Mouse (Mus musculus) MN1 (cell line): ENCODE data around the gene Ankrd26.
"Not testable (repeated sequence)": the region's sequence is repeated elsewhere in the genome, so short reads cannot be mapped to it uniquely, and the experiment has no call there.

ENCODE experiments used
- DNase-seq: peaks from one replicate; pipeline ENCODE4 v3.0.0-alpha.2; 2016; ENCODE audit warnings: low spot score

The Ankrd26 gene

DNA sequence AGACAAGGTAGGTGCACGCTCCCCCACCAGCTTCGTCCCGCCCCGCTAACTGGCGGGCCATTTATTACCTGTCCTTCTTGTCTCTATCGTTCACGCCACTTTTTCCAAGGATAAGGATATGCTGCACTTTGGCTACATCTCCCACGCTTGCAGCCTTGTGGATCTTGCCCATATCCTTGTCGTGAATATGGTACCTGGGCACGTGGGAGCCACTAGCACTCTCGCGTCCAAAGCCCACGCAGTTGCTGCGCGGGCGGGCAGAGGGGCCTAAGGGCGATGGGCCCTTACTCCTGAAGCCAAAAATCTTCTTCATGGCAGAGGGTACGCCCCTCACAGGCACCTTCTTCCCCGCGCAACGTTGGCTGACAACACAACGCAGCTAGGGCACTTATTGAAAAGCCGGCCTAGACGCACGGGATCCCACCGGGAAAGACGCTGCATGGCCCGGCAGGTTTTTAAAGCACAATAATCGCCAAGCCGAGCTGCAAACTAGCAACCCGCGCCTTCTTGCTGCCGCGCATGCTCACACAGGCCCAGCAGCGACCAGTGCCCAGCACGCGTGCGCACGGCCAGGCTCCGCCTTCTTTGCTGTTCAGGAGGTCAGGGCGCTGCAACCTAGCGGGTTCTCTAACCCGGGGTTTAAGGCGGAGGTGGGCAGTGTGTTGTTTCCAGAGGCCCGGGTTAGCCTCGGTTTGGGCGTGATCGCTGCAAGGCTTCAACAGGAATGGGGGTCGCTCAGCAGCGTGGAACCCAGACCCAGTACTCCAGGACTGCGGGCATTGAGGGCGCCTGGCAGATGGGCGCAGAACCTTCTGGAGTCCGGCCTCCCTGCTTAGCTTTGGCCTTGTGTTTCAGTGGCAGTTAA is at the start of gene Ankrd26:
Gene Ankrd26, minus strand, starts transcription at position 482 of the 865 bp plus-strand sequence.
- peak; percentile 93 for DNase-seq

DNA sequence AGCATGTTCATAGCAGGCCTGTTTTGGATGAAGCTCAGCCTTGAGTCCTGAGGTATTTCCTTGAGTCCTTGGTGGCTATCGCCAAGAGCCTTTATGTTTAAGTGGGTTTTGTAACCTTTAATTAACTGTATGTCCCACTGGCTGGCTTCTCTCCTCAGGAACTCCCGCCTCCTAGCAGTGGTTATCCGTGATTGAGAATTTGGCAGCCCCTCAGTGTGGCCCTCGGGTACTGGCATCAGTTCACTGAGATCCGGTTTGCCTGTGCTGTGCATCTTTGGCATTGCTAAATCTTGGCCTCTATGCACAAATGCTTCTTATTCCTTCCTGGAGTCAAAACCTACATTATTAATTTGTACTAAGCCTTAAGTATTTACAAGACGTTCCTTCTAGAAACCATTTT is 46.9 kb upstream of the Ankrd26 start:
- DNase-seq, result no peak

DNA sequence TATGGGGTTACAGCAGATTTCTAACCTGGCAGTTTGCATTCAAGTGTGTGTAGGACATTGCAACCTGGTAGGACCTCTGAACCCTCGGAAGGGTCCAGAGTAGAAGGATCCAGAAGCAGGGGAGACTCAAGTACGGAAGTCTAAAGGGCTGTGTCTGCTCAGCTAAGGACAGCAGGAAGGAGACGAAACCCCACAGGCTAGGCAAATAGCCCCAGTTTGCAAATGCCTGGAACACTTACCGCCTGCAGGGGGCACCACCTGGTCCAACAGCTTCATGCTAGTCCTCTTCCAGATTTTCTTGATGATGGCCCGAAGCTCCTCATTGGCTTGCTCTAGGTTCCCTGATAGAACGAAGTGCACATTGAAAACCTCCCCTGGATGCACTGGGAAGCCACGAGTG is 43.9 kb upstream of the Ankrd26 start:
- DNase-seq, result no peak

DNA sequence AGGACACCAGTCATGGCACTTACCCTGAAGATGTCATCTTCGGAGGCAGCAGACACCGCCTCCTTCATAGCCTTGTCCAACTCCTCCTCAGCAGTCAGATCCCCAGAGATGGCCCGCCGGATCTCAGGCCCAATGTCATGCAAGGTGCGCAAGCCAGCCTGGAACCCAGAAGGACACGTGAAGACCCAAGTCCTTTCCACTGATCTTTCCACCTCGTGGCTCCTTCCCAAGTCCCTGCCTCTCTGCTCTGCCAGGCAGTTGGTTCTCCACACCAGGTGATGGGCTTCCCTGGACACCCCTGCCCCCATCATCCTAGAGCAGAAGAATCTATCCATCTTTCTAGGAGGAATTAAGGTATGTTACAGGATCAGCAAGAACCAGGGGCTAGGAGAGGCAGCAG is 41.8 kb upstream of the Ankrd26 start:
- DNase-seq, result no peak

DNA sequence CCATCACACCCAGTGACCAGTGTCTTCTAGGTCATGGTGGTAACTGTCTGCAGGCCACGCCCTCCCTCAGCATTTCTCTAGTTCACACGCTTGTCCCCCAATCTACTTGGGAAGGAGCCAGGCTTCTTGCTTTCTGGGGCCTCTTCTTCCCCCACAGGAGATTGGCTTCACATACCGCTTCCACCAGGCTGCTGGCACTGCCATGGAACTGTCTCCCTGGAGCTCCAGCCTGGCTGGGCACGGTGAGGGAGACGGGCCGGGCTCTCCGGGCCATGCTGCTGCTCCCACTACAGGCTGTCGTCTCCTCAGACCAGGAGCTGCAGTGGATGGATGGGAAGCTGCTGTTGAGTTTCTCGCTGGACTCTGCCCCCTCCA is 33.6 kb upstream of the Ankrd26 start:
- DNase-seq, result no peak

DNA sequence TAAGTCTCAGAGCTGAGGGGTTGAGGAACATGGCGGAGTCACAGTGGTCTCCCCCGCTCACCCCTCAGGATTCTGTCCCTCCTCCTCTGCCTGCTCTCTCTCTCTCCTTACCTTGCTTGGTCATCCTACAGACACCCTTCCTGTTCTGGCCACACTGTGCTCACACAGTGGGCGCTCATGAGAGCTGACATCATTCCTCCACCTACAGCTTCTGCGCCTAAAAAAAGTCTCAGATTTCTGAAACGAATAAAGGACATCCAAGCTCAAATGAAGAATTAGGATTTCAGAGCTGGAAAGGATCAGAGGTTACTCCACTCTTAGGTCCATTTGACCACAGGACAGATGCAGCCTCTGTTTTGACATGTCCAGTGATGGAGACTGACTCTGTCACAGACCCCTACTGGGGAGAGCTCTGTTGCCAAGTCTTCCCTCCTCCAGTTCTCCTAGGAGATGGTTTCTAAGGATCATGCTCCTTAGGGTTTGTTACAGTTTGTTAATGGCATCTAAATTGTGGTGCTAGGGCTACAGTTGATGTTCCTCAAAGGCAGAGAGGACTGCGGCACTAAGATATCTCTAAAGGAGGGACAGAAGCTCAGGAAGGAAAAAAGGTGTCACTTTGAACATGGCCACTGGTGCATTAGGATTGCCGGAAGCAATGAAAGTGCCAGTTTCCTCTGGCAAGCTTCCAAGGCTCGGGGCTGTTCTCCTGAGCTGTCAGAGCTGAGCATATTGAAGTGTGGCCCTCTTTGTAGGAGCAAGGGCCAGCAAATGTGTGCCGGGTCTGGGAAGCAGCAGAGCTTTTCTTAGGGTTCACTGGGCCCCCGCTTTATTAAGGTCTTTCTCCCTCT is 33.0 kb upstream of the Ankrd26 start:
- DNase-seq, result no peak

DNA sequence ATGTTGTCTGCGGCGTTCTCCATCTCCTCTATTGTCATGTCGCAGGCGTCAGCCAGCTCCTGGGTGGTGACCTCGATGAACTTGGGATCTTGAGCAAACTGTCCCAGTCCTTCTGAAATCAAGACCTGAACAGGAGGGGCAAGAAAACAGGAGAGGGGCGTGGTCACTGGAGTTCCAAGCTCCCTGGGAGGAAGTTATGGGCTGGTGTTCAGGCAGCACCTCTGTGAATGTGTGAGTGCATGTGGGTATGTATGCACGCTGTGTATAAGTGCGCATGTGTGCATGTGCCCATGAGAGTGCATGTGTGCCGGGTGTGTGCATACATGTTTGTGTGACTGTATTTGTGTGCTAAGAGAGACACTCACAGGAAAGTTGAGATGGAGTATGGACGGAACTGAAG is 32.0 kb upstream of the Ankrd26 start:
- no peak for DNase-seq

DNA sequence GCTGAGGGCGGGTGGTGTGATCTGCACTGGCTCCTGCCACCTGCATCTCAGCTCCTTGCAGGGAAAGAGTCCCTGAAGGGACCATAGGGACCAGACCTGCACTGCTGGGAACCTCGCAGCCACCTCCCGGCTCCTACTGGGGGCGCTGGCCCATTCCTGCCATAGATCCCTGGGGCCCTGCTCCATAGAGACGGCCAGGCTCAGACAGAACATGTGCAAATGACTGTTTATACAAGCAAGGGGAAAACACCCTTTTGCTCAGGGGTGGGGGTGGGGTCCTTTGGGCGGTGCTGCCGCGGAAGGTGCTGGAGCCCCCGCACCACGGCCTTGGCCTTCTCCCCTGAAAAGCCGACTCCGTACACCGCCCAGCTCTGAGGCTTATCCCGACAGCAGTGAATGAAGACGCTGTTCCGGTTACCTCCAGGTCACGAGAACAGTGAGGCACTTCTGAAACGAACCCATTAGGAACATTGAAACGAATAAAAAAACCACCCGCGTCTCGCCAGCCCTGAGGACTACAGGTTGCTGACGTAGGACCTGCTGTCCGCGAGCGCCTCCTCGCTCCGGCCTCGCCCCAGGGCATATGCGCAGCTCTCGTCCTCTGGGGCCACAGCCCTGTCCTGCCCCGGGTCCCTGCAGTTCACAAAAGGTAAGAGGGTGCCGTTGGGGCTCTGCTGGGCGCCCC is 31.5 kb upstream of the Ankrd26 start:
- DNase-seq, result no peak

DNA sequence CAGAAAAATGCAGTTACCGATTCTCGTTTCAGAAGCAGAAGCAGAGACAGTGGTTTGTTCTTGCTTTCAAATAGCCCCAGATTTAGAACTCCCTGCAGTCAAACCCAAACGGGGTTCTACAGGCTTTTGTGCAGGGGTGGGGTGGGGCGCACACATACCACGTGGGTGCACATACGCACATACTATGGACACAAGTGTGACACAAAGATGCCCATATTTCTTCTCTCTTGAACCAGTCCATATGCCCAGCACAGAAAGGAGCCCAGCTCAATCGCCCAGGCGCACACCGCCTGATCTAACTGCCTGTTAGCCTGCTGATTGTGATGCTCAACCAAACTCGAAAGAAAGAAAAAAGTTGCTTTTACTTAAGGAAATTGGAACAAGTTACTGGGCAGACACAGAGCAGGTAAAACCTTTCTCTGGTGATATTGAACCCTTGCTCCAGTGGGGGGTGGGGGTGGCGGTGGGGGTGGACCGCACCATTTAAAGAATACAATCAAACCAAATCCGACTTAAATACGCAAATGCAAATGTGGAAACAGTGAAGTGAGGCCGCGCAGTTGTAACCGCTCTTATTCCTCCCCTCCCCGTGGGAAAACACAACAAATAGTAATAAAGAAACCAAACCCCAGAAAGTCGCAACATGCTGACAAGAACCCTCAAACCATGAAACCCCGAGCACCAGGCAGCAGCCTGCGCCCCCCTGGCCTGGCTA is 30.8 kb upstream of the Ankrd26 start:
- DNase-seq, result no peak

DNA sequence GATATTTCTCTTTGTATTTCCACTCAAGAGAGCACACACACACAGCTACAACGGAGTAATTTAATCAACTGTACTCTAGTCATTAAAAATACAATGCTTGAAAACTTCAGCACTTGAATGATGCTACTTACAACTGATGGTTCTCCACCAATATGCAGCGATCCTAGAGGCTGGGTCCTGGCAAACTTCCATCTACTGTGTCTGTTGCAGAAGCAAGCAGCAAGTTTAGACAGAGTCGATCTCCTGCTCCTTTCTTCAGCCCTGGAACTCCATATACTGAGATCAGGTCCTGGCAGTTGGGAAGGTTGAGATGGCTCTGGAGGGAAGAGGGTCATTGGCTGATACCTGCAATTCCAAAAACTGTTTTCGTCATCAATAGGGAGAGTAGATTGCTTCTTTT is 16.7 kb upstream of the Ankrd26 start:
- DNase-seq, result not testable (repeated sequence)

DNA sequence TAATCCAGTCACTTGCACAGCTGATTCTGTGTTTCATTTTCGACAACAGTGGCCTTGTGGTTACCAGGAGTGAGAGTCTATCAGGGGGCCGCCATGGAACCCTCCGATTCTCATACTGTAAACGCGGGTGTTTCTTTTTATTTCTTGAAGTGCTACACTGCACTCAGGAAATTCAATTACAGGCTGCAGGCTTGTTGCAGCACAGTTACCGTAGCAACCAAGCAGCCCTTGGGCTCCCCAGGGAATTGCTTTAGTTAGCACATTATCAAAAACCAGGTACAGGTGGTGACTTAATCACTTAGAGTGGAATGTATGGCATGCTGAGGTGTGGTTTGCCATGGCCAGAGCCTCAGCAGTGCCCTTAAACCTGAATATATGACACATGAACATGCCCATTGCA is 12.3 kb upstream of the Ankrd26 start:
- peak; percentile 59 for DNase-seq

DNA sequence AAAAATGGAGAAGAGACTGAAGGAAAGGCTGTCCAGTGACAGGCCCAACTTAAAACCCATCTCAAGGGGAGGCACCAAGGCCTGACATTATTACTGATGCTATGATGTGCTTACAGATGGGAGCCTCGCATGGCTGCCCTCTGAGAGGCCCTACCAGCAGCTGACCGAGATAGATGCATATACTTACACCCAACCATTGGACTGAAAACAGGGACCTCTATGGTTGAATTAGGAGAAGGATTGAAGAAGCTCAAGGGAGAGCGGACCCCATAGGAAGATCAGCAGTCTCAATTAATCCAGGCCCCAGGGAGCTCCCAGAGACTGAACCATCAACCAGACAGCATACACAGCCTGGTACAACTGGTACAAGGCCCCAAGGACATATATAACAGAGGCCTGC is 5.8 kb upstream of the Ankrd26 start:
- no peak for DNase-seq

DNA sequence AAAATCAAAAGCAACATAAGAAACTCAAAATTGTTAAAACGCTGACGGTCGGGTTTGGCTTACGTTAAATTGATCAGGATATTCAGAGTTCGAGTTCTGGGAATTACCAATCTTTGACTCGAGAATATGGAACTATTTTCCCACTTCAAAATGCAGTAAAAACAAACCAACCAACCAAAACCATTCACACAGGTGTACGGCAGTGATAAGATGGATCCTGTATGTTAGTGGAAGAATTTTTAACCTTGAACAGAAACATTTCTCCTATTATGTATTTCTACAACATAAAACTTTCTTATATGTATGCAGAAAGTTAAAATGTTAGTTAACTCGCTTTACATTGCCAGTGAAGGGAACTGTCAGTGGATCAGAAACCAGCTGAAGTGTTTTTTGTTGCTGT is 801 bp downstream of the Ankrd26 start:
- no peak for DNase-seq

DNA sequence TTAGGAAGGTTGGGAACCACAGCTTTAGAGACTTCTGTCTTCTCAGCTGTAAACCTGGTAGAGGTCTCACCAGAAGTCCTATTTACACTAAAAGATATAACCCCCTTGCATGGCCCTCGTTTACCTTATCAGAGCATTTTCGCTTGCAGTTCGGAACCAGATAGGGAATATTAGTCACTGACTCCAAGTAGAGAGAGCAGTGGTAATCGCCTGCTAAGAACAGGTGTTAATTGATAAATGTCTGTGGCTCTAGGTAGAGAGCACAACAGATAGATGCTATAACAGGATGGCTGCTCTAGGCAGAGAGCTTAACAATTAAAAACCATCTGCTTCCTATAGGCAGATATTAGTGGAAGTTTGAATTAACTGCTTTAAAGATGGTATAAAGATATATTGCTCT is 23.4 kb downstream of the Ankrd26 start:
- DNase-seq, result no peak

DNA sequence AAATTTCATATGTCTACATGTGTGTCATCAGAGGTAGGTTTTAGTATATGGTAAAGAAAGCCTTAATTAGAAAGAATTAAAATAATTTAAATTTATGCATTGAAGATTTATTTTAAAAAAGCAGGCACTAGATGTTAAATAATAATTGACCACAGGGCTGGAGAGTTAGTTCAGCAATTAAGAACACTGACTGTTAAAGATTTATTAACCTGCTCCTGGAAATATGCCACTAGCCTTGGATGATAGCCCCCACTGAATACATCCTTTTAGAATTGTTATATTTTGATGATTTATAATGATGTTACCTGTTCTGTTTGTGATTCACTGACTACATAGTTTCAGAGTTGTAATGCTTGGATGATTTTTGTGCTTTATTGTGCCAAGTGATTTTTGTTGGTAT is 24.8 kb downstream of the Ankrd26 start:
- not testable (repeated sequence) for DNase-seq

DNA sequence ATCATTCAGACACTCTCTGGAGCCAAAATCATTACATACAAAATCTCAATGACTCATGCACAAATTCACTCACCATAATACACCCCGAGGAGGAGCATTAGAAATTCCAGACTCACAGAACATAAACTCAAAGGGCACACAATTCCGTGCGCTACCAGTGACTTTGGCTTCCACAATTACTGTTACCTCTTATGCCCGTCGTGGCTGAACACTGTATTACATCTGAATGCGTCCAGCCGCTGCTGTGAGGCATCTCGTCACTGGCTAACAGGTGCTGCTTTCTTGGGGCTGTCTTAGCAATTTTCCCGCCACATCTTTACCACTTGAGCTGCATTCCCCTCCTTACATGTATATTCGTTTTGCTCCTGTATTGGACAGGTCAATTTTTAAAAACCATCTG is 26.7 kb downstream of the Ankrd26 start:
- DNase-seq, result no peak

DNA sequence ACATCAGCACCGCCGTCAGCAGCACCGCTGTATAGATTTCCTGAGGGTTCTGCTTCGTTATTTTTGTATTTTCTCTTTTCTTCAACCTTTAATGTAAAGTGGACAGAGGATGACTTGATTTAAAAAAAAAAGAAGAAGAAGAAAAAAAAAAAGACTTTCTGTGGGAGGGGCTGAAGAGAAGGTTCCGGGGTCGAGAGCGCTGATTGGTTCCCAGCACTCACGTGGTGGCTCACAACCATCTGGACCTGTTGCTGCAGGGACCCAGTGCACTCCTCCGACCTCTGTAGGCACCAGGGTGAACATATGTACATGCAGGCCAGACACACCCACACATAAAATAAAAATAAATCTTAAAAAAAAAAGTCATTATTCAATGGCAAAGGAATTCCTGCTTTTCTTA is 28.6 kb downstream of the Ankrd26 start:
- DNase-seq, result no peak

DNA sequence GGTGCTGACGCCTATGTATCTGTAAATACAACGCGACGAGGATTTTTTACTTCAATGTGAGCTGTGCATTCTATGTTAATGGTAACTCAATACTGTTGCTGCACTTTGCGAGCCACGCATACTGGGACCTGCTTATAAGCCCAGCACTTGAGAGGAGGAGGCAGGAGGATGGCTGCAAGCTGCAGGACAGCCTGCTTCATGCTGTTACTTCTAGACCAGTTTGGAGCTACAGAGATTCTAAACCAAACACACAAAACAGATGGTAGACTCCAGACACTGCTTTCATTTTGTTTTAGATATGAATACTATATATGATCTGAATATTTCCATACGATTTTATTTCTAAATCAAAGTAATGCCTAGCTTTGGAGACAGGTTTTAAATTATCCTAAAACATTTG is 41.4 kb downstream of the Ankrd26 start:
- DNase-seq, result no peak

DNA sequence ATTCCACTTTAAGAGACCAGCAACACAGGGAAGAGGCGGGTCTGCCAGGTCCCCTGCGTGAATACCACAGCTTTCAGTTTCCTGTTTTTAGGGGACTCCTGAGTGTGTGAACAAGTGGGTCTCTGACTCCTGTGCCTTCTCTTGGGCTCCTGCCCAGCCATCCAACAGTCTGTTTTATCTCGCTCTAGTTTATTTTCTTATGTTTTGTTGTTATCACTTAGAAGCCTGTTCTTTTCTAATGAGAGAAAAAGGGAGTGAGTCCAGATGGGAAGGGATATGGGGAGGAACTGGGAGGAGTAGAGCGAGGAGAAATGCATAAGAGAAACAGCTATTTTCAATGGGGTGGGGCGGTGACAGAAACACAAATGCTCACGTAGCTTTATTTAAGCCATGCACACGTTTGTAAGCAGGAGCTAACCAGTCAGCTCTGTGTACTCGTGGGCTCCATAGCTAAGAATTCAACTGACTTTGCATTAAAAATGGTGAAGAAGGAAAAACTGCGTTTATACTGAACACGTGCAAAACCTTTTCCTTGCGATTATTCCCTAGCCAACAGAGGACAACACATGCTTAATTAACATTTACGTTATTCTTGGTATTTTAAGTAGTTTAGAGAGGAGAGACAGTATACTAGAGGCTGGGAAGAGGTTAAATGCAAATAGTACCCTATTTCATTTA is 48.6 kb downstream of the Ankrd26 start:
- DNase-seq, result no peak

DNA sequence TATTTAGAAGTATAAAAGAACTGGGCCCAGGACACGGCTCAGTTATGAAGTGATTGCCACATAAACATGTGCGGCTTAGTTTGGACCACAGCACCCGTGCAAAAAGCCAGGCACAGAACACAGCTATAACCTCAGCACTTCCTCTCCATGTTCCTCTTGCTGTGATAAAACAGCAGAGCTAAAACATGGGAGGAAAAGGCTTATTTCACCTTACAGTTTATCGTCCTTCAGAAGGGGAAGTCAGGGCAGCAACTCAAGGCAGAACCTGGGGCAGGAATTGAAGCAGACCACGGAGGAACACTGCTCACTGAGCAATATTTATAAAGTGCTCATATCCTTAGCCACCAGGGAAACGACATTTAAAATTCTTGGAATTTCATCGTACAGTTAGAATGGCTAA is 63.0 kb downstream of the Ankrd26 start:
- no peak for DNase-seq

DNA sequence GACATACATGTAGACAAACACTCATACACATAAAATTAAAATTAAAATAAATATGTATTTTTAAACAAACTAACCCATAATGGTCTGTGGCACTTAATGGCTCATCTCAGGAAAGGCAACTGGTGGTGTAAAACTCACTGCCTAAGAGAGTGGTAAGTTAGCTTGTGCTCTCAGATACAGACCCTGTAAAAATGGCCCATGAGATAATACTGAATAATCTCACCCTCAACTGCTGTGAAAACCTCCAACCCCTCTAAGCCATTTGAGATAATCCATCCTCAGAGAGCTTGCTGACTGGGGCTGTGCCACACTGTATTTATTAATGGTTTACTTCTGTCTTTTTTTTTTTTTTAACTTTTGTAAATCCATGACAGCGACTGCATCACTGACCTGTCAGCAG is 79.9 kb downstream of the Ankrd26 start:
- DNase-seq, result no peak
